Mouse (Mus musculus) heart, adult 9 months (tissue): ENCODE measurements at regions not wholly inside any gene's neighbourhood (a gene's known extent, or its start where the extent isn't known, plus 50 kb on each side); places are given as distances from the start of the nearest gene placed in this dataset.

Experiments
- DNase-seq, 2 experiments: peaks; one replicate each; pipeline ENCODE4 v3.0.0; 2022; ENCODE audit warnings: low spot score in 2 of 2

- no peak for DNase-seq
These were observed 314.1 kb upstream of the Fam19a5 start for GRCm38 (mm10) chr15:87229951-87230350.

- DNase-seq = no peak
These were observed 308.0 kb upstream of the Fam19a5 start for GRCm38 (mm10) chr15:87236096-87236495.

- DNase-seq = no peak
These were observed 305.0 kb upstream of the Fam19a5 start for GRCm38 (mm10) chr15:87239057-87239456.

- no peak for DNase-seq
These were observed 282.6 kb upstream of the Fam19a5 start for GRCm38 (mm10) chr15:87261497-87261896.

GRCm38 (mm10) chr15:87264906-87265305 is 279.2 kb upstream of the Fam19a5 start:
- no peak for DNase-seq

GRCm38 (mm10) chr15:87290987-87291529 is 253.0 kb upstream of the Fam19a5 start:
- DNase-seq = no peak

GRCm38 (mm10) chr15:87319896-87320295 is 224.2 kb upstream of the Fam19a5 start:
- no peak for DNase-seq

GRCm38 (mm10) chr15:87321067-87321985 is 222.8 kb upstream of the Fam19a5 start:
- no peak for DNase-seq

- no peak for DNase-seq
These were observed 218.7 kb upstream of the Fam19a5 start for GRCm38 (mm10) chr15:87325389-87325788.

- DNase-seq = no peak
These were observed 217.8 kb upstream of the Fam19a5 start for GRCm38 (mm10) chr15:87326281-87326680.

- DNase-seq = peak; percentile 19 to 23
These were observed 211.7 kb upstream of the Fam19a5 start for GRCm38 (mm10) chr15:87332441-87332840.

GRCm38 (mm10) chr15:87333527-87333926 is 210.6 kb upstream of the Fam19a5 start:
- no peak for DNase-seq

GRCm38 (mm10) chr15:87334430-87334829 is 209.7 kb upstream of the Fam19a5 start:
- DNase-seq = no peak

- no peak for DNase-seq
These were observed 208.8 kb upstream of the Fam19a5 start for GRCm38 (mm10) chr15:87335324-87335723.

GRCm38 (mm10) chr15:87335737-87336136 is 208.4 kb upstream of the Fam19a5 start:
- DNase-seq = no peak

- no peak for DNase-seq
These were observed 204.2 kb upstream of the Fam19a5 start for GRCm38 (mm10) chr15:87339904-87340303.

- DNase-seq = no peak
These were observed 201.4 kb upstream of the Fam19a5 start for GRCm38 (mm10) chr15:87342656-87343055.

- DNase-seq = no peak
These were observed 198.3 kb upstream of the Fam19a5 start for GRCm38 (mm10) chr15:87345826-87346225.

- DNase-seq = no peak
These were observed 194.4 kb upstream of the Fam19a5 start for GRCm38 (mm10) chr15:87349533-87350247.

GRCm38 (mm10) chr15:87352812-87353211 is 191.3 kb upstream of the Fam19a5 start:
- DNase-seq = no peak

- no peak for DNase-seq
These were observed 190.2 kb upstream of the Fam19a5 start for GRCm38 (mm10) chr15:87353886-87354285.

GRCm38 (mm10) chr15:87360457-87360856 is 183.6 kb upstream of the Fam19a5 start:
- DNase-seq = no peak
